Mouse (Mus musculus): ENCODE measurements around the gene Ccdc71. TPM values are rescaled to one million over a fixed set of nuclear protein-coding genes. Genes with fewer than 3 reads are reported as not detected.
A peak's percentile ranks its signal among the peaks of the same experiment; 100 is the strongest.

Ccdc71 gene
- total RNA-seq (2022) = 10 to 100 TPM; 21.3 to 28.3 (median 26.7) TPM

DNA sequence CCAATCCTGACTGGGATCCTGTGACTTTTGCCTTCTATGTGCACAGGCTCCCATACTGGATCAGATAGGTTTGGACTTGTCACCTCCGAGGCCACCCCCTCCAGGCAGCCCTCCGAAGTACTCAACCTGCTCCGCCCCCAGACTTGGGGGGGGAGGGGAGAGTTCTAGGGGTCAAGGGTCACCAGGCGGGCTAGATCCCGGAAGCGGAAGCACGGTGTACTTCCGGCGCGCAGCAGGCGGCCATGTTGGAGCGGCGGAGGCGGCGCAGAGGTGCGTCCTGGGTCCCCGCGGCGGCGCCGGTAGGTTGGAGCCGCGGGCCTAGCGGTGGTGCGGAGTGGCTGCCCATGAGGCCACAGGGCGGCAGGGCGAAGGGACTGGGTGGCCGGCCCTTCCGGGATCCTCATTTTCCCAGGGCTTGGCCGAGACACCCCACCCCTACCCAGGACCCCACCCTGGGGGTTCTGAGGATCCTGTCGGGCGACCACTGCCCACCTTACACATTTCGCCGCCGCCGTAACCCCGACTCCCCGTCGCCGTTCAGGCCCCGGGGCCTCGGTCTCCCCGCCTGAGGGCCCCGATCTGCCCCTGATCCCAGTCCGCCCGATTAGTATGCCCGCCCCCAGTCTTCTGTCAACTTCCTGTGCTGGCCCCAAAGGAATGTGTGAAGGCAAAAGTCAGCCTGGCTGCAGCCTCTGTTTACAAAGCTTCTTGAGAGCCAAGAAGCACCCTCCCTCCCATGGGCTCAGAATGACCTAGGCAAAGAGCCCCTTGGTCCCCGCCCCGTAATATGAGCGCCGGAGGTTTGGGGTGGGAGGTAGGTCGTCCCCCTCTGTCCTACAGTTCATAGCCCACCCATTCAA lies at the start of gene Ccdc71:
Gene Ccdc71 (plus strand): TSS at position 209 of the 860 bp plus-strand sequence.
- peak; percentile 86 for DNase-seq (ENCODE audit: low spot score)

DNA sequence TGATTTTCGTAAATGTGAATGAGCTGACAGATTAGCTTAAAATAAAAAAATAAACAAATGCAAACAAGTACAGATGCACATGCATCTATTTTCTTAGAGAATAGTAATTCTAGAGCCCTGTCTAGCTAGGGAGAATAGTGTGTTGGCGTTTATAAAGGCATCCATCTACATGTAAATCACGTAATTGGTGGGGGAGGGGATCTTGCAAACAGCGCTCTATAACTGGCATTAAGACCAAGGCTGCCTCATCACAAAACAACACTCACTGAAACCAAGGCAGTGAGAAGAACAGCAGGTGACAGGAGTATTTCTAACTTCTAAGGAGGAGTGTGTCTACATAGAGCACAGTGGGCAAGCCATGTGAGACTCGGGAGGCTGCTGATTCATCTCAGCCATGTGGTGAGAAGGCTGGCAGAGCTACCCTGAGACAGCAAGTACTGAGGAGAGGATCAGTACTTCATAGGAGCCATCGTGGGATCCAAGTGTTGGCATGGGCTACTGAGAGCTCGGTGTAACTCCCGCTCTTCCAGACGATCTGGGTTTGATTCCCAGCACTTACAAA lies 48.9 kb upstream of the Ccdc71 start:
- no peak for DNase-seq (ENCODE audit: low spot score)

DNA sequence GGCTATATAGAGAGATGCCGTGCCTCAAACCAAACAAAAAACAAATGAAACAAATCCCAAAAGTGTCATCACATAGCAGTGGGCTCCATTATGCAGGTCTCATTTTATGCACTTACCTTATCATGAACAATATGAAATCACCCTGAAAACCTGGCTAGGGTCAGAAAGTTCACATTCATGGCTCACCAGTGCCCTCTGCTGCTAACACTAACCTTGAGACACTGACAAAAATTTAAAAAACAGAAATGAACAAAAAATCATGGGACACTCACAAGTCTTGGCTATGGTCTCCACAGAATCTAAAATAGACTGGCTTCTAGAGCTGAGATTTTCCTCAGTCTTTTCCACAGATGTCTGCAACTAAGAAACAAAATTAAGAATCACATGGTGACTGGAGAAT lies 48.1 kb upstream of the Ccdc71 start:
- DNase-seq (ENCODE audit: low spot score) = no peak

DNA sequence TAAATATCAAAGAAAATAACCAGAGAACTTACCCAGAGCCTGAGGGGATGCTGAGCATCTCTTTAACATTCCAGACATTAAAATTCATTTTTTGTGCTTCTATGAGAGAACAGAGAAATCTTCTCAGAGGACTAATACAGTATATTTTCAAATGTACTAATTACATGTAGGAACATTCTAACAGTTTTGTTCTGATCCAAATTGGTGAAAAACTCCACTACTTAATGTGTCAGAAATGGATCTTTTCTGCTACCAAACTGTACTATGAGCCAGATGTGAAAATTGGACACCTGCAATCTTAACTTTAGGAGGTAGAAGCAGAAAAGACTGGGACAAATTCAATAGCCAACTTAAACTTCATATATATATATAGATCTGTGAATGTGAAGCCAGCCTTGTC lies 31.9 kb upstream of the Ccdc71 start, which contains the start of gene Ccdc36:
Gene Ccdc36 (minus strand): TSS at position 101 of the 400 bp plus-strand sequence.
- no peak for DNase-seq (ENCODE audit: low spot score)

- DNase-seq (ENCODE audit: low spot score) = no peak
Observed at GRCm38 (mm10) chr9:108431431-108432067, 28.8 kb upstream of the Ccdc71 start.

DNA sequence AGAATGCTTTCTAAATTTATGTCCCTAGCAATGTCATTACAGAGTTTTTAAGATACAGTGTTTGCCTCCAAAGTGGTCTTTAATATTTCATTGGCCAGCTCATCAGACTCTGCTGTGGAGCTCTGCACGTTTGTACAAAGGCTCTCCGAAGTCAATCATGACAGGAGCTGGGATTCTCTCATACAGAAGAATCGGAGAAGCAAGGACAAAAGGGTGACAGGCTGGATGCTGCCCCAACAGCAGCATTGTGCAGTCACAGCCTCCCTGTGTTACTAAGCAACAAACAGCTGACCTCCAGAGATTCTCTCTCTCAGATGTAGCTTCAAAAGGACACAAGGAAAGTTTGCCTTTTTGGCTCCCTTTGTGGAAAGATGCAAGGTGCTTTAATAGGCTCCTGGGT lies 24.1 kb upstream of the Ccdc71 start, which contains the start of gene BC048562:
Gene BC048562 (plus strand): TSS at position 301 of the 400 bp plus-strand sequence.
- DNase-seq (ENCODE audit: low spot score) = no peak

GRCm38 (mm10) chr9:108439176-108439575 lies 21.2 kb upstream of the Ccdc71 start:
- DNase-seq (ENCODE audit: low spot score) = no peak

DNA sequence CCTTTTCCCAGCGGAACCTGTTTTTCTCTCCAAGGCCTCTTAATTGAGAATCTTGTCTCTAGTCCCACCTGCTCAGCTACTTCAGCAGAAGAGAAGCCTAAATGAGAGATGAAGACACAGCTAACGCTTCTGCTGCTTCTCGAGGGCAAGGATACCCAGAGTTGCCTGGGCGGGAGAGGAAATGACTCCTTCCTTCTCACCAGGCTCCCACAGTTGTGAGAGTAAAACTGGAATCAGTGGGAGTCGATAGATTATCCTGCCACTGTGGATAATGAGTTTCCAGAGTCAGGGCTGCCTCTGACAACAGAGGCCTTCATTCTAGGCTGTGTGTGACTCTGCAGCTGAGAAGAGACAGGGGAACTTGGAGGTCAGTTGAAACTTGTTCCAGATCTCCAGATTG lies 19.8 kb upstream of the Ccdc71 start:
- DNase-seq (ENCODE audit: low spot score) = no peak

GRCm38 (mm10) chr9:108441236-108441919 lies 18.9 kb upstream of the Ccdc71 start:
- DNase-seq (ENCODE audit: low spot score) = no peak

- no peak for DNase-seq (ENCODE audit: low spot score)
Observed at GRCm38 (mm10) chr9:108445125-108445524, 15.2 kb upstream of the Ccdc71 start.

GRCm38 (mm10) chr9:108449860-108450259 lies 10.5 kb upstream of the Ccdc71 start:
- DNase-seq (ENCODE audit: low spot score) = no peak

- DNase-seq (ENCODE audit: low spot score) = no peak
Observed at GRCm38 (mm10) chr9:108450292-108451169, 9.8 kb upstream of the Ccdc71 start.

- no peak for DNase-seq (ENCODE audit: low spot score)
Observed at GRCm38 (mm10) chr9:108451170-108451493, 9.2 kb upstream of the Ccdc71 start.

- no peak for DNase-seq (ENCODE audit: low spot score)
Observed at GRCm38 (mm10) chr9:108451519-108452160, 8.7 kb upstream of the Ccdc71 start.

DNA sequence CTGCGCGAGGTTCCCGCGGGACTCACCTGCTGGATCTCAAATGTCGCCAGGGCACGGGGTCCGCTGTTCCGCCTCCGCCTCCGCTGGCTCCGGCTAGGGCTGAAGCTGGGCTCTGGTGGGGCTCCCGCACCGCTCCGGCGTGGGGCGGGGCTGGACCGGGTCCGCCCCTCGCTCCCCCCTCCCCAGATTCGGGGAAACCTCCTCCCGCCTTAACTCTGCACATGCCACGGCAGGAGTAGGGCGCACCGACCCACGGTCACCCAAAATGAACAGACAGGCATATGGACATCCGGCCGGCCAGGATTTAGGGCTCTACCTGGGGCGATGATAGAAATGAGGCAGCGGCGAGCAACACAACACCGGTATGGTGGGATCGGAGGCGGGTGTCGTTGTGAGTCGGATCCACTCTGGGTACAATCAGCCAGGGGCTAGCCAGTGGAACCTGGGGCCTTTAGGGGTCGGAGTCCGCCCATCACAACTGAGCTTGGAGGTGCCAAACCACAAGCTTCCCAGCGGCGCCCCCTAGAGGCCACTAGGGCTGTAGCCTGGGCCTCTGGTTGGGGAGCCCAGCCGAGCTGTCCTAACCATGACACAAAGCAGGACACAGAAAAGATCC lies 7.9 kb upstream of the Ccdc71 start:
- peak; percentile 81 for DNase-seq (ENCODE audit: low spot score)

DNA sequence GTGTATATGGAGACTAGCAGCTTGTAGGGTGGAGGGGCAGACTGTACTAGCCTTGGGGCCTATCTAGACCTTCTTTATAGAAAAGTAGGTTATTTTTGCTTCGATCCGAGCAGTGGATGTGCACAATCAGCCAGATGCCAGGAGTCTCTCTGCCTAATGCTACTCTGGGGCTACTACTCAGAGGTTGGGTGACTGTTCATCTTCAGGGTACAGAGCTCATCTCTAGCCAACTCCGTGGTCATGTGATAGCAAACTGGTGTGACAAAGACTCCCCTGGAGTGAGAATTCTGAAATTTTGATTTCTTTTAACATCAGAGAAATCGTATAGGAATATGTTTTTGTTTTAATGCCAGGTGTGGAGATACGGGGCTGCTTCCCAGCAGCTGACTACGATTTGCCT lies 7.4 kb upstream of the Ccdc71 start:
- no peak for DNase-seq (ENCODE audit: low spot score)

- no peak for DNase-seq (ENCODE audit: low spot score)
Observed at GRCm38 (mm10) chr9:108453458-108453857, 6.9 kb upstream of the Ccdc71 start.

GRCm38 (mm10) chr9:108454429-108454828 lies 5.9 kb upstream of the Ccdc71 start:
- no peak for DNase-seq (ENCODE audit: low spot score)

DNA sequence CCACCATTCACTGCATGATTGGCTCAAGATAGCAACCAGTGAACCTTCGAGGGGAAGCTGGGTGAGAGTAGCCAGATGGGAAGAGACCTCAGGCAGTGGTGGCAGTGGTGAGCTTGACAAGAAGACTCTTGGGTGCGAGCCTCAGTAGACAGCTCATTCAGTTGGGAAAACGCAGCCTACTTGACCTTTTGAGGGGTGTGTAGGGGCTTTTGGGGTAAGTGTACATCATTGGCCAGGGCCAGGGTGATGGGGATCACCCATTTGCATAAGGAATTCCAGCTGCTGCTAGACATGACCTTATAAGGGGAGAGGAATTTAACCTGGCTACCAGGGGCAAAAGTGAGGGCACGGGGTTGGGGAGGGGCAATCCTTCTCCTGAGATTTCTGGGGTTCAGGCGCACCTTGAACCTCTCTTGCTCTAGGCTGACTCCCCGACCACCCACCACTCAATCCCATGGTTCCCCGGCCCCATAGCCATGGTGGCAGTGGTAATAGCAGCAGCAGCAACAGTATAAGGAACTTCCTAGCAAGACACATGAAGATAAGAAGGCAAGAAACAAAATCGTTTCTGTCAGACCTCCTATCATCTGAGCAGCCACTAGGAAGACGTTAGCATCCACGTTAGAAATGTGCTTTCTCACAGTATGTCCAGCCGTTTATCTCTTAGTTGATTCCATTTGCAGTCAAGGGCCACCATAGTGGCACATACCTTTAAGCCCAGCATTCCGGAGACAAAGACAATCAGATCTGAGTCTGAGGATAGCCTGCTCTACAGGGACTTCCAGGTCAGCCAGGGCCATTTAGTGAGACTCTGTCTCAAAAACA lies 4.4 kb upstream of the Ccdc71 start:
- DNase-seq (ENCODE audit: low spot score) = no peak
